11 mouse cellular contexts compared by ENCODE assay signal in genomic region chr17:6640771-6641429, GRCm38 (mm10). TPM values are rescaled to one million over a fixed set of nuclear protein-coding genes. Genes with fewer than 3 reads are reported as not detected.
DNase-seq lines count a peak whose midpoint lies in the region; ATAC-seq lines count a peak whose summit lies in the region.
"Not testable (repeated sequence)": the region's sequence is repeated elsewhere in the genome, so short reads cannot be mapped to it uniquely, and the experiment has no call there.
"Had no signal": no experiment of that assay in that cellular context is flagged by ENCODE, and none has a peak within 500 bp of the region (broad histone marks: within the 10 kb centered on the region; RNA-seq: fewer than 3 reads in every experiment).

No protein-coding gene starts in this region.

- not testable (repeated sequence) for H3K36me3 ChIP-seq in kidney, embryonic 15.5 days; liver, embryonic 13.5 days

- not testable (repeated sequence) for H3K4me2 ChIP-seq in kidney, embryonic 15.5 days; liver, embryonic 13.5 days

- H3K4me3 ChIP-seq in kidney, embryonic 15.5 days (replicated peaks); liver, embryonic 13.5 days (replicated peaks): not testable (repeated sequence)

- not testable (repeated sequence) for H3K27me3 ChIP-seq in kidney, embryonic 15.5 days; liver, embryonic 13.5 days

- 70% methylated on average over 14 of the region's 14 CpGs for WGBS in kidney, embryonic 15.5 days
- WGBS in liver, embryonic 13.5 days (ENCODE audit: insufficient replicate concordance): 58% methylated on average over 14 of the region's 14 CpGs

- H3K4me1 ChIP-seq in kidney, embryonic 15.5 days; liver, embryonic 13.5 days (replicated peaks): not testable (repeated sequence)

- peak; percentile 88 for DNase-seq in heart, adult 11 months
- peak; percentile 11 for DNase-seq in induced T-regulatory cell, adult 2 months (ENCODE audit: low read depth)
- DNase-seq in liver, embryonic 13.5 days: not testable (repeated sequence)
- DNase-seq in lung, postnatal 10 days: peak; percentile 82
- peak; percentile 59 to 62 for DNase-seq in urinary bladder, adult 18-20 months (ENCODE audit: low spot score in 2 of 2)

- ATAC-seq in activated CD4-positive, CD25-positive, alpha-beta regulatory T cell, adult 4 months: peak; percentile 68
- peak; percentile 60; the same call in 1 of the 2 replicates for ATAC-seq in kidney, embryonic 15.5 days (replicated peaks; ENCODE audit: low FRiP score)
- ATAC-seq in liver, embryonic 13.5 days (ENCODE audit: low read depth): peak; percentile 51
- peak; percentile 39; the same call in 1 of the 2 replicates for ATAC-seq in megakaryocyte-erythroid progenitor cell, adult 5-6 weeks (replicated peaks; ENCODE audit: low FRiP score, low TSS enrichment, poor library complexity, severe bottlenecking)

- not testable (repeated sequence) for H3K27ac ChIP-seq in kidney, embryonic 15.5 days; liver, embryonic 13.5 days

- H3K9ac ChIP-seq in kidney, embryonic 15.5 days; liver, embryonic 13.5 days: not testable (repeated sequence)

- not testable (repeated sequence) for H3K9me3 ChIP-seq in kidney, embryonic 15.5 days (replicated peaks); liver, embryonic 13.5 days (replicated peaks)

RNA-seq across cellular contexts. Expression of gene Dynlt1f, which starts 14.8 kb away (rescaled TPM):
- polyA plus RNA-seq in activated CD4-positive, CD25-positive, alpha-beta regulatory T cell, adult 4 months (2017; shearing (Covaris generic)): 10 to 100 TPM; 72.5 to 96.4 TPM
- 234 and 259 TPM in 2 replicates for polyA plus RNA-seq in kidney, embryonic 15.5 days (2015; fragmentation: Nextera tagmentation; extraction: Ambion mirVana)
- polyA plus RNA-seq in liver, embryonic 13.5 days (2015; fragmentation: Nextera tagmentation; extraction: Ambion mirVana): 94.4 and 98.1 TPM in 2 replicates
- total RNA-seq in megakaryocyte-erythroid progenitor cell, adult 5-6 weeks (2014; fragmentation: Nextera tagmentation): 109 and 153 TPM in 2 replicates
- 95.6 and 153 TPM in 2 replicates for total RNA-seq in megakaryocyte-erythroid progenitor cell, adult 5-6 weeks (2017)

RNA-seq across cellular contexts. Expression of gene Sytl3, which starts 18.0 kb away (rescaled TPM):
- 1 to 10 TPM; 2.9 to 6.2 TPM for polyA plus RNA-seq in activated CD4-positive, CD25-positive, alpha-beta regulatory T cell, adult 4 months (2017; shearing (Covaris generic))
- 1.1 and 1.2 TPM in 2 replicates for polyA plus RNA-seq in kidney, embryonic 15.5 days (2015; fragmentation: Nextera tagmentation; extraction: Ambion mirVana)
- polyA plus RNA-seq in liver, embryonic 13.5 days (2015; fragmentation: Nextera tagmentation; extraction: Ambion mirVana): 0.08 TPM in 1 of 2 replicates, not detected in the other
- total RNA-seq in megakaryocyte-erythroid progenitor cell, adult 5-6 weeks (2014; fragmentation: Nextera tagmentation): 1.7 TPM in 1 of 2 replicates, not detected in the other
- 4.2 TPM in 1 of 2 replicates, not detected in the other for total RNA-seq in megakaryocyte-erythroid progenitor cell, adult 5-6 weeks (2017)
- total RNA-seq: layer of hippocampus, adult 18-20 months; midbrain, postnatal 0 days had no signal
- polyA plus RNA-seq: limb, embryonic 12.5 days had no signal

RNA-seq across cellular contexts. Expression of gene Dynlt1c, which starts 39.4 kb away (rescaled TPM):
- polyA plus RNA-seq in activated CD4-positive, CD25-positive, alpha-beta regulatory T cell, adult 4 months (2017; shearing (Covaris generic)): 10 to 100 TPM; 21.6 to 42.6 TPM
- polyA plus RNA-seq in kidney, embryonic 15.5 days (2015; fragmentation: Nextera tagmentation; extraction: Ambion mirVana): 41.7 and 46.3 TPM in 2 replicates
- 5.0 and 6.4 TPM in 2 replicates for polyA plus RNA-seq in liver, embryonic 13.5 days (2015; fragmentation: Nextera tagmentation; extraction: Ambion mirVana)
- total RNA-seq in megakaryocyte-erythroid progenitor cell, adult 5-6 weeks (2014; fragmentation: Nextera tagmentation): 6.5 and 14.3 TPM in 2 replicates
- total RNA-seq in megakaryocyte-erythroid progenitor cell, adult 5-6 weeks (2017): 6.3 TPM in 1 of 2 replicates, not detected in the other
